Mouse (Mus musculus): ENCODE measurements around the gene Rbm46.

Gene Rbm46

DNA sequence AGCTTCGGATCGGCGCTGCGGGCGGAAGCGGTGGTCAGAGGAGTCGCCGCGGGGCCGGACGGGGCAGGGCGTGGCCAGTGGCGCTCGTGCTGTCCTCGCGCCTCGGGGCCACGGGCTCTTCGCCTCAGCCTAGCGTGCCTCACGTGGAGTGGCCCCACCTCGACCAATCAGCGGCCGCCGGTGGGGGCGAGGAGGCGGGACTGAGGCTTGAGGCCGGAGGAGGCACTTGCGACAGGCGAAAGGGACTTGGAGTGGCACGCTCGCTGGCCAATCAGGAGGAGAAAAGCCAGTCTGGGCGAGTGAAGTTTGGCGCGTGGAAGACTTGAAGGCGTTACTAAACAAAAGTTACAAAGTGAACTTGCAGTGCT lies at the start of gene Rbm46:
Gene Rbm46, minus strand, starts transcription at position 112 of the 368 bp plus-strand sequence.
- POLR2A ChIA-PET, result no interaction called here
- CTCF ChIA-PET, result no interaction called here

DNA sequence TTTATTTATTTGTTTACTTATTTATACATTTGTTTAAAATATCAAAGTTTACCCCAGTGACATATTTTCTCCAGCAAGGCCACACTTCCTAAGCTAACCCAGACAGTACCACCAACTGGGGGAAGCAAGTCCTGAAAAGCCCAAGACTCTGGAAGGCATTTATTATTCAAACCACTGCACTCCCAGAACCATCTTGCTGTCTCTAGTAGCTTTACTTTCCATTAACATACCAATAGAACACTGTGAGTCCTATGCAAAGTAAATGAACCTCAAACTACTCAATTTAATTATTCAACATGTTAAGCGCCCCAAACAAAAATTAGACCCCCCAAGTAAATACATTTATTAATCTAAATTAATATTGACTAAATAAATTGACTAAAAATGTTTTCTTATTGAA lies 39.3 kb upstream of the Rbm46 start:
- POLR2A ChIA-PET, result interaction anchor here in 3 of 4 experiments (0.9 to 2.6 kb wide), 4 partner anchors 12 to 136 kb away, joined by 3 to 11 read pairs (median 4); partner anchors contain the start of gene Lrat (in 2 of the 3)
- CTCF ChIA-PET, result no interaction called here

DNA sequence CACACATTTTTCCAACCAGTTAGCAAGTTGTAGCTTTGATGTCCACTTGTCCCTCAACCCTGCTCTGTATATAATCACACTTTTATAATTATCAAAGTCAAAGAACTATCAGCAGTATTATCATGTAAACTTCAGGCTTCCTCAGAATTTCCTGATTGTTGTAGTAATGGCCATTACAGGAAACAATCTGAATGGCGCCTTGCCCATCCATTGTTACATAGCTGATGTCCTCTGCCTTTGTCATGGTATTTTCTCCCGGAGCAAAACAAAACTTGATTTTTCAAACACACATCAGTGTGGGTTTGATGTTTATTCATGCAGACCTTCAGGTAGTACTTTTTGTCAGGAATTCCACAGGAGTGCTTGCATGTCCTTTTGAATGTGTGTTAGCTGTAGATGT lies 32.4 kb upstream of the Rbm46 start:
- ChIA-PET POLR2A (no interaction called here), CTCF (no interaction called here)

DNA sequence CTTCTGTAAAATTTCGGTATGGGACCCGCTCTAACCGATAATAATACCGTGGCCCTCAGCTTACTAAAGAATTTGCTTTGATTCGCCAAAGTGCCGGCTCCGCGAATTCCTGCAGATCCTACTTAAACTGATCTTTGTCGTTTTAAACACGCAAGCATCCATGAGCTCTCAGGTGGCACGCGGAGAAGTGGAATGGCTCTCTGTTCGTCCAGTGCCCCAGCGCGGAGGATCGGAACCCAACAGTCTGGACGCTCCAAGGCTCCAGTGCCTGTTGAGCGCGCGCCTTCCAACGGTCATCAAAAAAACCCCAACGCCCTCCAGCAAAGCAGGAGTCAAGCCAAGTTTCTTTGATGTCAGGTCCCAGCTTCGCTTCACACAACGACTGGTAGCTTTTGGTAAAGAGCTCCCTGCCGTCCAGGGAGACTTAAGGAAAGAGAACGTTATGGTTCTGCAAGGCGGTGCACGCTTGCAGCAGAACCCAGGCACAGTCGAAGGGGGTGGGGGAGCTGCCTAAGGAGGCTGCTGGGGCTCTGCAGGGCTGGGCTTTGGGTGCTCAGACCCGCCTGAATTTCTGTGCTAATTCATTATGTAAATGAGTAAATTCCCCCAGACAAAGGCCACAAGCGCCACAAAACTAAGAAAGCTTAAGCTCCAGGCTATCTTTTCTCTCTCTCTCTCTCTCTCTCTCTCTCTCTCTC lies 28.1 kb upstream of the Rbm46 start:
- POLR2A ChIA-PET, result interaction anchor here in 3 of 4 experiments (0.6 to 2.2 kb wide), 9 partner anchors 11 to 728 kb away, joined by 3 to 11 read pairs (median 3); no protein-coding TSS in a partner anchor
- CTCF ChIA-PET, result interaction anchor here in 2 of 4 experiments (0.7 to 1.2 kb wide), 3 partner anchors 27 to 1341 kb away, joined by 3 read pairs; no protein-coding TSS in a partner anchor

DNA sequence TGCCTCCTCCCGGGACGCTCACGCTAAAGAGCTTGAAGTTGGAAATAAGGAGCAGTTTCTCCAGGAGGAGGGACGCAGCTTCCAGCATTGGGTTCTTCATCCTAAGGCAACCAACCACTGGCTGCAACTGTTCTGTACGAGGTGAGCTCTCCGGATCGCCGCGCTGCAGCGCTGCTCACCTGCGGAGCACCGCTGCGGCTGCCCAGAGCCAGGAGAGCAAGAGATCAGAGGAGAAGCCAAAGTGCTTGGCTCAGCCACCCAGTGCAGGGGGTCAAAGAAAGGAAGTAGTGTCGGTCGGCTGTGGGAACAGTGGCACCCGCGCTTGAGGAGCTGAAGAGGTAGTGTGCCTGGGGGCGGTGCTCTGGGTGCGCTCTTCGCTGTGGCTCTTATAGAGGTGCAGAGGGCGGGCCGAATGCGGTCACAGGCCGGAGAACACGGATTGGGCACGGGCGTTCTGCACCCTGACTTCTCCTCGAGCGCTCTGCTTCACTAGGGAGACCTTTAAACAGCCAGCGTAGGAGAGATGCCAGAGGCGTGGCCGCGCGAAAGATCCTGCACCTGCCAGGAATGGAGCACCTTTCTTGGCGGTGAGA lies 27.4 kb upstream of the Rbm46 start, which contains the start of gene Lrat:
Gene Lrat, minus strand, starts transcription at position 361 of the 593 bp plus-strand sequence.
- POLR2A ChIA-PET, result interaction anchor here in 3 of 4 experiments (0.6 to 2.2 kb wide), 8 partner anchors 10 to 728 kb away, joined by 3 to 11 read pairs (median 4); no protein-coding TSS in a partner anchor
- CTCF ChIA-PET, result interaction anchor here in 2 of 4 experiments (0.7 to 1.2 kb wide), 3 partner anchors 27 to 1341 kb away, joined by 3 read pairs; no protein-coding TSS in a partner anchor

DNA sequence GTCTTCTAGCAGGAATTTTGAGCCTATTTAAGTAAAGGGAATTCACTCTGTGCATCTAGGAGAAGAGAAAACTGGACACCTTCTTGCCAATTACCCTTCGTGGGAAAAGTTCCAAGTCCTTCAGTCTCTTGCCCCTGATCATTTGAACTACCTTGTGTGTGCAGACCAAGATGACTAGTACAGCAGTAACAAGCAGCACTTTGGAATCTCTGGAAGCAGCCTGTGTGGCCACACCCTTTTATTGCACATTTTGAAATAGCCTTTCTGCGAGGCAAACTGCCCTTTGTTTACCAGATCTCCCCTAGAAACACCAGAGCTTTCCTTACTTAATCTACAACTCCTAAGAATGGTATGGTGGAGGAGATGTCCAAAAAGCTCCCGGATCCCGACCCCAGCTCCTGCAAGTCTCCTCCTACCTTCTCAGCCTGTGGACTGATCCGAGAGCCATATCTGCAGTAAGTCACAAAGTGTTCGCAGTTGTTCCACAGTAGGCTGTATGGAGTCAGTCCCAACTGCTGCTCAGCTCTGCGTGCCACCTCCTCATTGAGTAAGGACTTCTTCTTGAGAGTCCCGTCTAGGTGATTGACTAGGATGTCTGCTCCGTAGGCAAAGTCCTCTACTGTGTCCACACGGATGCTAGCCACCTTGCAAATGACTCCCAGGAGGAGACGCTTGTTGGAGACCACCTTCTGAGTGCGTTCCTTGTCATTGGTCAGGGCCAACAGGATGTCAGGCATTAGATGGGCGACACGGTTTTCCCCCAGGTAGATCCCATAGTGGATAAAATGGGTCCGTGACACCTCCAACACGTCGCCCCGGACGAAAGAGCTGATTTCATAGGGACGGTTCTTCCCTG lies 26.7 kb upstream of the Rbm46 start:
- CTCF ChIA-PET, result interaction anchor here in 1 of 4 experiments (1.2 kb wide), 1 partner anchor 26 kb away, joined by 3 read pairs; no protein-coding TSS in a partner anchor
- POLR2A ChIA-PET, result interaction anchor here in 2 of 4 experiments (1.4 to 2.2 kb wide), 3 partner anchors 13 to 15 kb away, joined by 4 to 11 read pairs (median 5); no protein-coding TSS in a partner anchor

DNA sequence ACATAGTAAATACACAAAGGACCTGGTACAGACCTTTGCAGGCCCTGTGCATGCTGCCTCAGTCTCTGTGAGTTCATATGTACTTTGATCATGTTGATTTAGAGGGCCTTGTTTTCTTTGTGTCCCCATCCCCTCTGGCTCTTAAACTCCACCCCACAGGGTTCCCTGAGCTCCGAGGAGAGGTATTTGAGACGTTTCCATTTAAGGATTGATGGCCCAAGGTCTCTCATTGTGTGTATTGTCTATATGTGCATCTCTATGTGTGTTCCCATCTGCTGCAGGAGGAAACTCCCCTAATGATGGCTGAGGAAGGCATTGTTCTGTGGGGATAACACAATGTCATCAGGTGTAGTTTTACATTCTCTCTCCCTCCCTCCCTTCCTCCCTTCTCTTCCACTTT lies 12.6 kb upstream of the Rbm46 start:
- POLR2A ChIA-PET, result no interaction called here
- CTCF ChIA-PET, result no interaction called here

DNA sequence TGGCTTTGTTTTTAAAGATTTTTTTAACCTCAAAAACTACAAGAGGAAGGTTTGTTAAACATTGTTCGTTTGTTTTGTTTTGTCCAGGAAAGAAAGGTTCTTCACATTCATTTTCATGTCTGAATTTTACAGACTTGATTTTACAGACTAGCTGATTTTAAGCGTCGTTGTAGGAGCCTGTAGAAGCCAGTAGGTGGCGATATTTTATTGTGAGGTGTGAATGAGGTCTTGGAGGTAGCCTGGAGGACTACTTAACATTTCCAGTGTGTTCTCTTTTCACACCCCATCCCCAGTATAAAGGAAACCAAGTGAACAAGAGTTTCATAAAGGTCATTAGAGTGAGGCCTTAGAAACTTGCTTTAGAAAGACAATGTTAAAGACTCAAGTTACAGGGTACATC lies 975 bp upstream of the Rbm46 start:
- POLR2A ChIA-PET, result no interaction called here
- CTCF ChIA-PET, result interaction anchor here in 3 of 4 experiments (0.6 to 1.0 kb wide), 12 partner anchors 9 to 178 kb away, joined by 3 to 6 read pairs (median 3); partner anchors contain the start of genes Lrat (in 1 of the 3) and Plrg1 (in 1 of the 3)

DNA sequence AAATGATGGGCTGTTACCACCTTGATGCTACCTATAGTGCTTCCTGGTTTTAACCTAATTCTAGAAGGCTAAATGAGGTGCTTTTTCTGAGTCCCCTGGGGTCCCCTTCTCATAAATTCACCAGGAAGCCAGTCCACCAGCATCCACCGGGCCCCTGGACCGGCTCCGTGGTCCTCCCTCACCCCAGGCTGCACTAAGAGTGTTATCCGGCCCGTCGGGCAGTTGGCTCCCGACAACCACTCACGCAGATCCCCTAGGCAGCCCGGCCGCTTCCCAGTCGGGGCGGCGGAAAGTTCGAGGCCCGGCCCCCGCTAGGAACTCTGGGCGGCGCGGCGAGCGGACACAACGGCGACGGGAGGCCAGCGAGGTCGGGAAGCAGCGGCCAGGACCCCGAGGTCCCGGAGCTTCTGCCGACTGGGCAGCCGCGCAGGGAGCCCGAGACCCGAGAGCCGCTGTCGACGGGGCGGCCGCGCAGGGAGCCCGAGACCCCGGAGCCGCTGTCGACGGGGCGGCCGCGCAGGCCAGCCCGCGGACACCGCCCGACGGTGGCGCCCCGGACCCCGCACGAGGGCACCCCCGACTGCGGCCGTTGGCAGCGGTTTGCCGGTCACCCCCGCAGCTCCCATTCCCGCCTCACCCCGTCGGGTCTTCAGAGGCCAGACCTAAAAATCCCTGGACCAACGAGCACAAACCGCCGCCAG lies 462 bp downstream of the Rbm46 start:
- ChIA-PET CTCF (no interaction called here), POLR2A (no interaction called here)

DNA sequence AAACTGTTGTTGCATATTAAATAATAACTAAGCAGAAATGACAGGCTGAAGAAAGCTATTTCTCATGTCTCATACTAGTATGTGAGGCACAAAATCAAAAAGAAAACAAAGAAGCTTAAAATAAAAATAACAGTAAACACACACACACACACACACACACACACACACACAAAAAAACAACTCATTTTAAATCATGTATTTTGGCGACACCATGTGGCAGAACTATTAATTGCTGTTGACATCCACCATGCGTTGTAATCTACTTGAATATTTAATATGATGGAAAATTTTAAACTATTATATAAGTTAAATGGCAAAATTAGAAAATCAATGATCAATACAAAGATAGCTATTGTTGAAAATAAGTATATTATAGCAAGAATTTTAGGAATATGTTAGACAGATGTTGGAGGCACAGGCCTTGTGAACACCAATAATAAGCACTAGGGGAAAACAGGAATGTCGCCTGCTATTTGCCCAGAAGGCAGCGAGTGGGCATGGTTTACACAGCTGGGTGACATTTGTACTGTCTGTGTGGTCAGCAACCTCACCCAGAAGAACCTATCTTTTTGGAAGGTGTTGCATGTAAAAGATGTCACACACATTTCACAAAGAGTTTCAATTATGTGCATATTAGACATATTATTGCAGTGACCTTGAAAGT lies 18.7 kb downstream of the Rbm46 start:
- ChIA-PET CTCF (interaction anchor here in 1 of 4 experiments (0.6 kb wide), 2 partner anchors 451 to 665 kb away, joined by 3 to 4 read pairs; no protein-coding TSS in a partner anchor), POLR2A (interaction anchor here in 1 of 4 experiments (1.0 kb wide), 1 partner anchor 9 kb away, joined by 3 read pairs; no protein-coding TSS in a partner anchor)

DNA sequence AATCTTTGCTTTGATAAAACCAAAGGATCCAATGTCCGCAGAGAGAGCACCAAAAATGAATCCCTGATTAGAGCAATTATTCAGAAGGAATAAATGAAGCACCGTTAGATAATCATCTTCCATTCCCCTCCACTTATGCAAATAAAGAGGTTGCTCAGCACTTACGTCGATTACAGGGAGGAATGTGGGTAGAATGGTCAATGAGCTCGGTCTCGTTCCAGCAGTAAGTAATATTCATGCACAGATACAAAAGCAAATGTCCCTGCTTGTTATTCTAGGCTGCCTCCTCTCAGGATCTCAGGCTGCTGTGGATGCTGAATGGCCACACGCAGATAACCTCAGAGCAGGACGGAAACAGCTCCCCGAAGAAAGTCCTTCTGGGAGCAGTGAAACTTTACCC lies 51.1 kb downstream of the Rbm46 start:
- POLR2A ChIA-PET, result no interaction called here

DNA sequence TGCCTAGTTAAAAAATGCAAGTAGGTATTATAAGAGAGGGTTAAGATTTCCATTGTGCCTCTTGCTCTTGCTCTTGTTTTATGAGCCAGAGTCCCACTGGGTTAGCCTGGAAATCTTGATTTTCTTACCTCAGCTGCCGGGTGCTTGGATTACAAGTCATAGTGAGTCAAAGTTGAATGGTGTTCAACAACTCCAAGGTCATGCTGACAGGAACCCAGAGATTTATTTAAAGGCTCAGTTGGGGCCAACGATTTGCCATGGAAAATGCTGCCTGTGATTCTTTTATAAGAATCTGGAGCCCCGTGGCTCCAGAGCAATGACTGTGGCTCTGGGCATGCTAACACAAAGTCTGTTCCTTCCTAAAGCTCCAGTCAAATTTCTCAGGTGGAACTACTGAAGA lies 64.4 kb downstream of the Rbm46 start:
- CTCF ChIA-PET, result no interaction called here

More for the DNA sequence above, 51.1 kb downstream of the Rbm46 start:
- CTCF ChIA-PET, result no interaction called here

DNA sequence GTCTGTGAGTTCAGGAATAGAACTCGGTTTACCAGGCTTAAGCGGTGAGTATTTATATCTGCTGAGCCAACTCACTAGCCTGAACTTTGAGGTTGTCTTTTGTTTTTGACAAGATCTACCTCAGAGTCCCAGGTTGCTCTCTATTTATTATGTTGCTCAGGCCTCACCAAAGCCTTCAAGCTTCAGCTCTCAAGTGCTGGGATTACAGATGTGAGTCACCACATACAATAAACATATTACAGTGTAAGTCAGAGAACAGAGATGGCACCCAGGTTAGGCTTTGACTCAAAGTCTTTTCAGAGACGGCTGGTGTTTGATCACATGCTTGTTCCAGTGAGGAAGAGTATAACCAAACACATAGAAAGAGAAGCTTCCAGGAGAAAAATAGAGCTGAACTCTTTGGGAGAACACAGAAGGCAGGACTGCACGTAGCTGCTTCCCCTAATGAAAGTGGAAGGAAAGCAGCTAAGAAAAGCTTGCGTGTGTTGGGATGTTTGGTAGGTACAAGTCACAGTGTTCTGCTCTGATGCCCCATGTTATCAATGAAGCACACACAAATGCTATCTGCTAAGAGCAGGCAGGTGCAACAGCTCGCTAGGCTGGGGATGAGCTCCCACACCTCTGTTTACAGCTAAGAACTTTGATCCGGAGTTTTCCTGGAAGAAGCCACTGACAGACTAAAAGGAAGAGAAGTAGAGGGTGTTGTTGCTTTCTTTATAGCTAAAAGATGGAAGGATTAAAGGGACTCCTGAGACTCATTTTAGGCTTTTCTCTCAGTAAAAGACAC lies 65.8 kb downstream of the Rbm46 start:
- POLR2A ChIA-PET, result no interaction called here
- CTCF ChIA-PET, result no interaction called here

More for the DNA sequence above, 64.4 kb downstream of the Rbm46 start:
- POLR2A ChIA-PET, result no interaction called here

DNA sequence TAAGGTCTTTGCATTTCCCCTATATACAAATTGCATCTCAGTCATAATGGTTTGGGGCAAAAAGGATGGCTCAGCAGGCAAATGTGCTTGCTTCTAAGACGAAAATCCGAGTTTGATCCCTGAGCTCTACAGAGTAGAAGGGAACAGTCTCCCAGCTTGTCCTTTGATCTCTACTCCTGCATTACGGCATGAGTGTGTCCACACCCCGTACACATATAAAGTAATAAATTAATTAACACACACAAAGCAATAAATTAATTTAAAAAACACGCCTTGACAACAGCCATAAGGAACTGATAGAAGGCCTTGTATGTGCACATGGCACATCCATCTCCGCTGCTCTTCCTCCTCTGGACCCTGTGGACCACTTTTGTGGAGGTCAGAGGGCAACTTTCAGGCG lies 66.5 kb downstream of the Rbm46 start:
- ChIA-PET POLR2A (no interaction called here), CTCF (no interaction called here)

DNA sequence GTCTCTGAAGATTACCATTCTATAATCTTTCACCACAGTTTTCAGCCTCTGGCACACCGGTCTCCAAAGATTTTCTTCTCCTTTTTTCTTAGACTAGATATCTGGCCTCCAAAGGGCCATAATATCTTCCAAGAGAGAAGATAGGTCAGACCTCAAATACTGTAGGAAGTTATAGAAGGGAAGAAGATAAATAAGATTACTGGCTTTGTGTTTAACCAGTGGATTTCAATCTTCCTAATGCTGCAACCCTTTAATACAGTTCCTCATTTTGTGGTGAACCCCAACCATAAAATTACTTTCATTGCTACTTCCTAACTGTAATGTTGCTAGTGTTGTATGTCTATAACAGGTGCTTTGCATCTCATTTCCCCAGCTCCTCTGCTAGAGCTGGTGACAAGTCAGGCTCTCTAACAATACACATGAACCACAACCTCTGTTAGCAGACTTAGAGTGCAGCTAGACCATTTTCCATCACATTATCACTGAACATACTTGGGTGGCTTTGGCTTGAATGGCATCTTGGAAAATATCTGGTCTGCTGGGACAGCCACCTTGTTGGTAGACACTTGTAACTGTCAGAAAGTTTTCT lies 67.9 kb downstream of the Rbm46 start:
- ChIA-PET POLR2A (no interaction called here), CTCF (no interaction called here)

DNA sequence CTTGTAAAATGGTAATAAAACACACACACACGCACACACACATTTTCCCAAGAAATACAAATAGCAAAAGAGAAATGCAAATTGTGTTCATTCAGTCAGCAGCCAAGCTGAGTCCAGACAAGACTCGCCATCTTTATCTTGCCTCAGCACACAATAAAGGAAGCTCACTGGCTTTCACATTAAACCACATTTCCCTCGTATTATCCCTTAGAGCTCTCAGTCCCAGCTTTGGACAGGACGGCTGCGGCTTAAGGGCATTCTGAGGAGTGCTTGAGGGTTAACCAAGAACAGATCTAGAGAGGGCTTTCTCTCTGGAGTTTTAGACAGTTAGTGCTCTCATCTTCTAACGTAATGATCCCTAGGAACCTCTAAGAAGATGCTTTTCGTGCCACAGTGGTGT lies 71.0 kb downstream of the Rbm46 start:
- ChIA-PET POLR2A (no interaction called here), CTCF (no interaction called here)

DNA sequence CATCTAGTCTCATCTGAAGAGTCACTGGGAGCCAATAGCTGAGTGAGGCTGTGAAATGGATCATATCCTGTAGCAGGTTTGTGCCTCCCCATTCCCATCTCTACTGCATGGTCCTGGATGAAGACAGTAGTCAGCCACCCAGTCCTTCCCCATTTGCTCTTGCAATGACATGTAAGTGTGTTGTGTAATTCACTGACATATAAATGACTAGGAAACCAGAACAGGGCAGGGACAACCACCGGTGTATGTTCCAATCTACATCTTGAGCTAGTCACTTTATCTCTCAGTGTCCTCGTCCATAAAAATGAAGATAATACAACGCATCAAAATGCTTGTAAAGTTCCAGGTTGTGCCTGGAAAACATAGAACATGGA lies 75.8 kb downstream of the Rbm46 start:
- POLR2A ChIA-PET, result no interaction called here

More for the DNA sequence above, 75.8 kb downstream of the Rbm46 start:
- CTCF ChIA-PET, result no interaction called here

Measured in embryonic stem cell, embryonic (primary cell).